Mouse (Mus musculus): ENCODE results near the gene Ccdc113.
A peak's percentile ranks its signal among the peaks of the same experiment; 100 is the strongest.

Gene Ccdc113

GRCm38 (mm10) chr8:95607210-95607609 lies 73.3 kb downstream of the Ccdc113 start:
- peak; percentile 51 for DNase-seq
